Mouse (Mus musculus) heart, postnatal 0 days (tissue): ENCODE data around the gene Clec16a. TPM values are rescaled to one million over a fixed set of nuclear protein-coding genes. Genes with fewer than 3 reads are reported as not detected.

Experiments used
- ATAC-seq: fragments of 200-750 bp; cut with Nextera tagmentation; 2 replicates; pipeline ENCODE4 v1.8.0; 2017; ENCODE audit warnings: low read depth, moderate number of reproducible peaks, moderate library complexity; ENCODE audit not compliant: insufficient read depth
- DNase-seq: peaks from one replicate; pipeline ENCODE4 v3.0.0-alpha.2; 2016; ENCODE audit warnings: low spot score
- H3K27ac ChIP-seq: fragments of 300-500 bp; sonication (generic); 2 replicates; pipeline ENCODE4 v1.5.1; 2014; ENCODE audit warnings: low read depth, mild to moderate bottlenecking
- H3K27me3 ChIP-seq: fragments of 300-500 bp; sonication (generic); 2 replicates; pipeline ENCODE4 v1.6.1; 2014; ENCODE audit warnings: low read length, mixed read lengths; ENCODE audit not compliant: control insufficient read depth, insufficient read depth
- H3K36me3 ChIP-seq: fragments of 300-500 bp; sonication (generic); replicated peaks from 2 replicates; pipeline ENCODE4 v1.6.1; 2014; ENCODE audit warnings: low read length, mixed read lengths; ENCODE audit not compliant: control insufficient read depth, insufficient read depth
- H3K4me1 ChIP-seq: fragments of 300-500 bp; sonication (generic); 2 replicates; pipeline ENCODE4 v1.6.1; 2014; ENCODE audit warnings: antibody characterized with exemption; ENCODE audit not compliant: control insufficient read depth, insufficient read depth
- H3K4me2 ChIP-seq: fragments of 300-500 bp; sonication (generic); 2 replicates; pipeline ENCODE4 v1.6.1; 2014; ENCODE audit warnings: low read depth, mild to moderate bottlenecking, low read length, moderate library complexity
- H3K4me3 ChIP-seq: fragments of 300-500 bp; sonication (generic); 2 replicates; pipeline ENCODE4 v1.5.1; 2014; ENCODE audit warnings: low read depth, low read length
- H3K9ac ChIP-seq: fragments of 300-500 bp; sonication (generic); replicated peaks from 2 replicates; pipeline ENCODE4 v1.6.1; 2014; ENCODE audit warnings: low read depth, low read length, mixed read lengths
- H3K9me3 ChIP-seq: fragments of 300-500 bp; sonication (generic); replicated peaks from 2 replicates; pipeline ENCODE4 v1.6.1; 2016; ENCODE audit warnings: low read length; ENCODE audit not compliant: control insufficient read depth
- CTCF ChIP-seq: IDR thresholded peaks from 2 replicates; pipeline ENCODE4 v1.5.1; 2016; ENCODE audit warnings: antibody characterized with exemption, control low read depth, low read depth
- EP300 ChIP-seq: IDR thresholded peaks from 2 replicates; pipeline ENCODE4 v1.6.1; 2016; ENCODE audit warnings: antibody characterized with exemption, low read depth
- WGBS: fragments of 180-500 bp; shearing (Covaris S2); extraction: QIAGEN DNeasy Blood & Tissue Kit; methylation state at CpG from one replicate; pipeline ENCODE4 v1.1.7; 2014; 5-methylcytosine and 5-hydroxymethylcytosine counted together
- polyA plus RNA-seq: library from polyadenylated mRNA; unstranded; fragments of >200 nt; fragmentation: Nextera tagmentation; extraction: Ambion mirVana; gene quantifications from 2 replicates; pipeline ENCODE4 v1.2.1, GENCODE M21; 2015
- total RNA-seq: library from RNA; depleted of rRNA; stranded (reverse); fragments of >200 nt; gene quantifications from 2 replicates; pipeline ENCODE4 v1.2.3, GENCODE M21; 2014; ENCODE audit warnings: low replicate concordance; rRNA removed

The Clec16a gene
- total and polyA plus RNA-seq, 2 experiments from 2014 or later = 37.7 to 39.6 TPM

- H3K9me3 ChIP-seq = no peaks in the 10 kb centered on the region
- TF ChIP-seq CTCF = no peak
- no peak for TF ChIP-seq EP300
- 58% methylated on average over 16 of the region's 16 CpGs for WGBS
Measured at GRCm38 (mm10) chr16:10788271-10788670, 243.1 kb downstream of the Clec16a start, which contains the start of gene Tnp2. Tnp2 (minus strand) TSS chr16:10788660.

GRCm38 (mm10) chr16:10788866-10789265, 243.7 kb downstream of the Clec16a start:
- no peaks in the 10 kb centered on the region for H3K36me3 ChIP-seq
- no peak overlapping the region for H3K4me3 ChIP-seq
- H3K9me3 ChIP-seq = no peaks in the 10 kb centered on the region
- WGBS = 83% methylated on average over 4 of the region's 4 CpGs
- DNase-seq = no peak
- H3K27me3 ChIP-seq = no peaks in the 10 kb centered on the region
- peaks cover 13% of the 10 kb centered on the region for H3K4me1 ChIP-seq
- no peak for ATAC-seq
- H3K9ac ChIP-seq = no peak overlapping the region
- H3K27ac ChIP-seq = no peak overlapping the region
- H3K4me2 ChIP-seq = no peak overlapping the region
- TF ChIP-seq EP300 = no peak
- TF ChIP-seq CTCF = no peak

More at GRCm38 (mm10) chr16:10788271-10788670, 243.1 kb downstream of the Clec16a start, which contains the start of gene Tnp2:
- H3K4me3 ChIP-seq = no peak within 1 kb of the TSS
- no peak within 1 kb of the TSS for H3K4me2 ChIP-seq
- H3K9ac ChIP-seq = no peak within 1 kb of the TSS
- no peaks in the 10 kb centered on the region for H3K36me3 ChIP-seq
- ATAC-seq = no peak
- H3K27me3 ChIP-seq = no peaks in the 10 kb centered on the region
- no peak within 1 kb of the TSS for H3K27ac ChIP-seq
- peaks cover 16% of the 10 kb centered on the region for H3K4me1 ChIP-seq
- DNase-seq = no peak

GRCm38 (mm10) chr16:10790702-10791101, 245.6 kb downstream of the Clec16a start, which contains the start of gene Prm3:
Prm3 (minus strand) TSS chr16:10790914.
- Histone ChIP-seq H3K27me3 (no peaks in the 10 kb centered on the region), H3K36me3 (no peaks in the 10 kb centered on the region), H3K9me3 (no peaks in the 10 kb centered on the region), H3K27ac (no peak within 1 kb of the TSS), H3K9ac (no peak within 1 kb of the TSS), H3K4me1 (peaks cover 11% of the 10 kb centered on the region), H3K4me3 (no peak within 1 kb of the TSS), H3K4me2 (no peak within 1 kb of the TSS)
- no peak for TF ChIP-seq EP300
- TF ChIP-seq CTCF = no peak
- 78% methylated on average over 9 of the region's 9 CpGs for WGBS
- ATAC-seq = no peak
- no peak for DNase-seq

Other genes starting within 250 kb of the Clec16a start
- 43.4 and 56.7 TPM in 2 replicates for gene Emp2, start 231.4 kb upstream of the Clec16a start, total RNA-seq
- 25.5 and 25.7 TPM in 2 replicates for gene Emp2, start 231.4 kb upstream of the Clec16a start, polyA plus RNA-seq
- gene Tekt5, start 149.8 kb upstream of the Clec16a start, total RNA-seq = 4.7 TPM in 1 of 2 replicates, not detected in the other
- 0.26 and 0.45 TPM in 2 replicates for gene Tekt5, start 149.8 kb upstream of the Clec16a start, polyA plus RNA-seq
- gene Nubp1, start 133.4 kb upstream of the Clec16a start, total RNA-seq = 16.9 and 25.3 TPM in 2 replicates
- 18.9 and 19.4 TPM in 2 replicates for gene Nubp1, start 133.4 kb upstream of the Clec16a start, polyA plus RNA-seq
- 1.0 and 1.8 TPM in 2 replicates for gene Tvp23a, start 98.0 kb upstream of the Clec16a start, total RNA-seq
- gene Tvp23a, start 98.0 kb upstream of the Clec16a start, polyA plus RNA-seq = 1.0 TPM in 2 replicates
- 0.58 TPM in 1 of 2 replicates, not detected in the other for gene Ciita, start 65.3 kb upstream of the Clec16a start, total RNA-seq
- gene Ciita, start 65.3 kb upstream of the Clec16a start, polyA plus RNA-seq = 0.08 TPM in 2 replicates
- gene Dexi, start 2.3 kb upstream of the Clec16a start, total RNA-seq = 41.9 and 76.4 TPM in 2 replicates
- gene Dexi, start 2.3 kb upstream of the Clec16a start, polyA plus RNA-seq = 15.0 and 15.6 TPM in 2 replicates
- 0.80 and 5.0 TPM in 2 replicates for gene Socs1, start 240.2 kb downstream of the Clec16a start, total RNA-seq
- 2.7 and 3.2 TPM in 2 replicates for gene Socs1, start 240.2 kb downstream of the Clec16a start, polyA plus RNA-seq
- not detected in 2 replicates for gene Tnp2, start 243.3 kb downstream of the Clec16a start, total RNA-seq
- gene Tnp2, start 243.3 kb downstream of the Clec16a start, polyA plus RNA-seq = not detected in 2 replicates
- not detected in 2 replicates for gene Prm3, start 245.6 kb downstream of the Clec16a start, total RNA-seq
- gene Prm3, start 245.6 kb downstream of the Clec16a start, polyA plus RNA-seq = not detected in 2 replicates